Mouse (Mus musculus) heart, adult 8-10 months (tissue): Measurements from ENCODE around the gene Klc2. TPM values are rescaled to one million over a fixed set of nuclear protein-coding genes. Genes with fewer than 3 reads are reported as not detected.
"Not testable (repeated sequence)": the region's sequence is repeated elsewhere in the genome, so short reads cannot be mapped to it uniquely, and the experiment has no call there.

Experiments used
- DNase-seq: peaks from one replicate; pipeline ENCODE4 v3.0.0; 2022; ENCODE audit warnings: low spot score
- total RNA-seq, 4 experiments: library from RNA; stranded (reverse); gene quantifications; 2 replicates each; pipeline ENCODE4 v1.2.4; 2022

The Klc2 gene
- total RNA-seq, 4 experiments from 2014 or later = 52.1 to 60.3 (median 58.6) TPM

DNA sequence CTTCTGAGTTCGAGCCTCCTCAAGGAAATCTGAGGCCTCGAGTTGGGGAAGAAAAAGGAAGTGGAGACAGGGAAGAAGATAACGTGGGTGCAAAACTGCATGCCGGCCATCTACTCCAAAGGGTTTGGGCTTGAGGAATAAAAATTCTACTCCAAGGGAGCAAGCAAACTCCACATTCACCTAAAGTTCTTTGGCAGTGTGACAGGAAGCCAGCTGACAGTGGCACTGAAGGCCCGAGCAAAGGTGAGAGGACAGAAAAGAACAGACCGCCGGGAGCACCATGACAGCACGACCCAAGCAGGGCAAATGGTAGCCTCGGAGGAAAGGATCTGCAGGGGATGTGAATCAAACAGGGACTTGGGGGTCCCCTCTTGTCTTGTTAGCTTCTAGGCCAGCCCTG lies 12.3 kb downstream of the Klc2 start:
- DNase-seq = no peak

DNA sequence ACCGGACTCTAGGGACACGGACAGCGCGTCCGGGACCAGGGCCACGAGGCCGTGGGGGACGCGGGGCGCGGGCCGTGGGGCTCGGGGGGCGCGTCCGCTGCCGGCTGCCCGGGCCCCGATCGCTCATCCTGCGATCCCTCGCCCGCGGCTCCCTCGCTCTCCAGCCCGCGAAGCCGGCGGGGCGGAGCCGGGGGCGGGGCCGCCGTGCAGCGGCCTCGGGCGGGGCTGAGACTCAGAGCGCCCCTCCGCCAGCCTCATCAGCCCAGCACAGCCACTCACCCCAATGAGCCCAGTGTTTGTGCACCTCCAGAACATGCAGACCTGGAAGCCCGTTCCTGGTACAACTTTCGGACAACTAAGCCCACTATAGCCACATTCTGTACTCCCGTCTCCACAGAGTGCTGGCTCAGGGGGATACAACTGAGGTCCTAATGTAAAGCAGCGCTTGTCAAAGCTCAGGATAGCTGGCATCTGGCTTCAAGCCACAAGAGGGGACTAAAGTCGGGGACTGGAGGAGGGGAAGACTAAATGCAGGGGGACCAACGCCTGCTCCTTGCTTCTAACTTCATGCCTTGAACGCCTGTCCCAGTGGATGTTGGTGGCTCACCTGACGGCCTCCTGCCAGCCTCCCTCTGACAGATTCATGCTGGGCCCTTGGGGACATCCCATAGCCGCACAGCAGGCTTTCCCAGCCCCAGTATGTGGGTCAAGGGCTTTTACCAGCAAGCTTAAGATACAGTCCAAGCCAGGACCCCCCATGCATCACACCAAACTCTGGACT lies 19.8 kb downstream of the Klc2 start, which contains the start of gene Cnih2:
Gene Cnih2 (minus strand): TSS at position 159 of the 781 bp plus-strand sequence.
- DNase-seq = no peak

DNA sequence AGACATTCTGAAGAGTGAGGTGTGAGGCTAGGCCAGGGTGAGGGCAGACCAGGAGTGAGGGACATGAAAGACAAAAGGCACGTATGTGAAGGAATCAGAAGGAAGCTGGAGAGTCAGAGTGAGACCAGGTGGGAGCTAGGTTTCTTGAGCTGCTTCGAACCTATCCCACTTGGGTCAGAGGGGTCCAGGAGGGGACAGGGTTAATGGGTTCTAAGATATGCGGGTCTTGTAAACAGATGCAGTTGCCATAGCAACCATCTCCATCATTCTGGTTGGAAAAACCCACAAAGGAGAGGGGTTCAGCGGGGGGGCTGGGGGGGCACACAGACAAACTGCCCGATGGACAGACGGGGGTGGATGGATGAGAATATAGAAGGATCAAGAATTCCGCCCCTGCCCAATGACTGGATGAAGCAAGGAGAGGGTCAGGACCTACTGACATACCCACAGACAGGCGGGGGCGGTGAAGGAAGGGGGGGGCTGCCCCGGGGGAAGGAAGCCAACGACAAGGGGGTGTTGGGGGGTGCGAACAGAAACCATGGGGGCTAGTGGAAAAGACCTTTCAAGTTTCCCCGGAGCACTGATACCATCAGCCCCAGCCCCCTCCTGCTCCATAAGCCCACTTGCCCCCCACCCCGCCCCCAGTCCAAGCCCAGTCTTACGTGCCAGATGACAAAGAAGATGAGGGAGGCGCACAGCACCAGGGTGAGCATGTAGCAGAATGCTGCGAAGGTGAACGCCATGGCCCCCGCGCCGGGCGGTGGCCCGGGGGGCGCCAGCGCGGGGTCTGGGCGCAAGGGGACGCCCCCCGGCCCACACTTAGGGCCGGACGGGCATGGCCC lies 20.6 kb downstream of the Klc2 start:
- DNase-seq = no peak

DNA sequence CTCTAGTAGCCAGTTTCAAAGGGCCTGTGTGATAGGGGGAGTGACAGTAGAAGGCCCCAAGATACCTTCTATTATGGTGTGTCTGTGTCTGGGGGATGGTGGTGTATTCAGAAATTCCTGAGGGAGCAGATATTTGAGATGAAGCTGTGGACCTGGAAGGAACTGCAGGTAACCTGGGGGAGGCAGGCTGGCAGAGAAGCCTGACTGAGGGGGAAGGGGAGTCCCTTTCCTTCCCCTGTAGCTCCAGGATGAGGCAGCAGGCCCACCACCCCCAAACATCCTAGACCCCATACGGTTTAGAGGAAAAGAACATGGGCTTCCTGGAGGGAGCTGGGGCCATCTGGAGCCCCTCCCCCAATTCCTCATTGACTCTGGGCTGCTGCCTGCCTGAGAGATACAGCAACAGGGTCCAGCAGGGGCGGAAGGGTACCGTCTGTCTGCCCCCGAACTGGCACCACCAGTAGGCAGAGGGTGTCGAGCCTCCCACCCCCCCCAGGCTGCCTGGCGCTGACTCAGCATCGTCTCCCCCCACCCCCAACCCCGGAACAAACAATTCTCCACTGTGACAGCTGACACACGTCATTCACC lies 22.4 kb downstream of the Klc2 start:
- no peak for DNase-seq

DNA sequence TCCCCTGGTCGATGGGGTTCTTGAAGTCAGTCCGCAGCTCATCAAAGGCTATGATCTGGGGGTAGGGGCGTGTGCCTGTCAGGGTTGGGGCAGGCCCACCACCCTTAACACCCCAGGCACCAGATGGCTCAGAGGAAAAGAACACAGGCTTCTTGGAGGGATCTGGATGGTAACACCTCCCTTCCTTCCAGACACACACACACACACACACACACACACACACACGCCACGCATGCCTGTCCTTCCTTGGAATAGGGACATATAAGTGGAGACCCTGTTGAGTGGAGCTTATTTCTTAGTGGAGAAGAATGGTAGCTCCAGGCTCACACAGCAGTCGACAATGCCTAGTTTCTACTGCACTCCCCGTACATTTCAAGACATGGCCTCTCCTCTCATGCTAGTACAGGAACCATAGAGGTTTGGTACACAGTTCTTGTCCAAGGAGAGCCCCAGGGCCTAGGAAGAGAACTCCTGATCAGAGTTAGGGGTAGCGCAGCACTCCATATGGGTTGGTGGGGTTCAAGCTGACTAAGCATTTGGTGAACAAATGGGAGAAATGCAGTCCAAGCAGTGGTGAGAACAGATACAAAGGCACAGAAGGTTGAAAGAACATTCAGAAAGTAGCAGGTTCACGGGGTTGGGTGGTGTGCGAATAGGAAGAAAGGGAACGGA lies 23.5 kb downstream of the Klc2 start:
- no peak for DNase-seq

DNA sequence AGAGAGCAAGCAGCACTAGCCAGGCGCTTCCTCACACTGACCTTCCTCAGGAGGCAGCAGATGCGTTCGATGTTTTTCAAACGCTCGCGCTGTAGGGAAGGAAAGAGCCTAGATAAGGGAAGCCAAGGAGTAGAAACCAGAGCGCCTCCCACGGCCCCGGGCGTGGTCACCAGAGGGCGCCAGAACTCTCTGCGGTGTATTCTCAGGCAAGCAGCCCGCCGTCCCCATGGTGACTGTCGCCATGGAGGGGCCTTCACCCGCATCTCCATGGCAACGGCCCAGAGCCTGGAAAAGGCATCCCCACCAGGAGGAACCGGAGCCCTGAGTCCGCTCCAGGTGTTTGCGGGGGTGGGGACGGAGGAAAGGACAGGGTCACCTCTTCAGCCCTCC lies 24.1 kb downstream of the Klc2 start:
- DNase-seq = peak; percentile 80

DNA sequence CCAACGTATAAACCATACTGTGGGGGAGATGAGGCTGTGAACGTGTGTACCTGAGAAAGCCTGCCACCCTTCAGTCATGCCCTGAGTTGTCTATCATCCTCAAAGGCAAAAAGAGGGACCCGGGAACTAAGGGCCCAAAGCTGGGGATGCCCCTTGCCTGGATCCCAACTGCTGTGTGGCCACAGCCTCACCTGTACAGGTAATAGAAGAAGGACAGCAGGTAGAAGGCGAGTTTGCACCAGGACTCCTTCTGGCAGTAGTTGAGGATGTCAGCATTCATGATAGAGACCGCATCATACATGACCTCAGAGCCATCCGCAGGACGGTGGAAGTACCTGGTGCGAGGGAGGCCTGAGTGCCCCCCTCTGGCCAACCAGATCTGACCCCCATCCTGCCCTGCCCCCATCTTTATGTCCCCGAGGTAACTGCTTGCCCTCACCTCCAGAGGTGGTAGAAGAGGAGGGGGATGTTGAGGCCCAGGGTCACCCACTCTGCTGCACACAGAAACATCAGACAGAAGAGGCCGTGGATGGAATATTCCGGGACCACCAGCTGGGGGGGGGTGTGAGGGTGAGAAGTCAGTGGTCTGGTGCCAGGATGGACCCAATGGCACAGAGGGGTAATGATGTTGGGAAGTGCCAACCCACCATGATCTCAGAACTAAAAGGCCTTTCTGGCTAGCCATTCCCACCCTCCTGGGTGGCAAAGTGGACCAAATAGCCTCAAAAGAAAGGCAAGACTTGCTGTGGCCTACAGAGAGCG lies 24.7 kb downstream of the Klc2 start:
- DNase-seq = no peak

DNA sequence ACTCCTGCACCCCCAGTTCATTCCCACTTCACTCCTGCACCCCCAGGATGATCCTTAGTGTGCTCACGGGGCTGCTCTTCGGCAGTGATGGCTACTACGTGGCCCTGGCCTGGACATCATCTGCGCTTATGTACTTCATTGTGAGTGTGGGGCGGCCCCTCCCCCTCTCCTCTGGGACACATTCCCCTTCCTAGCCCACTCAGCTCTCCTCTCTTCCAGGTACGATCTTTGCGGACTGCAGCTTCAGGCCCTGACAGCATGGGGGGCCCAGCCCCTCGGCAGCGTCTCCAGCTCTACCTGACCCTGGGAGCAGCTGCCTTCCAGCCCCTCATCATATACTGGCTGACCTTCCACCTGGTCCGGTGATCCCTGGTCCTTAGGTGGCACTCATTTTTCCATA lies 26.3 kb downstream of the Klc2 start:
- no peak for DNase-seq

DNA sequence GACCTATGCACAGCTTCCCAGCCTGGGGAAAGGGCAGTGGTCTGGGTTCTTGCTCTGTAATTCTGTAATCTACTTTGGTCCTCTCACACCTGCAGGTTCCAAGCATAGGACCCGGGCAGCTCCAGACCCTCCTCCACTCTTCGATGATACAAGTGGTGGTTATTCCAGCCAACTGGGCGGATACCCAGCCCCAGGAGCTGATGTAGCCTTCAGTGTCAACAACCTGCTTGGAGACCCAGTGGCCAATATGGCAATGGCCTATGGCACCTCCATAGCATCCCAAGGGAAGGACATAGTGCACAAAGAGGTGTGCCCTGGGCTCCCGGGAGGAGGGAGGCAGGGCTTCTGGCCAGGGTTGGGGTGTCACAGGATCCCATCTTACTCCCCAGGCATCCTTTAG lies 29.0 kb downstream of the Klc2 start:
- no peak for DNase-seq

DNA sequence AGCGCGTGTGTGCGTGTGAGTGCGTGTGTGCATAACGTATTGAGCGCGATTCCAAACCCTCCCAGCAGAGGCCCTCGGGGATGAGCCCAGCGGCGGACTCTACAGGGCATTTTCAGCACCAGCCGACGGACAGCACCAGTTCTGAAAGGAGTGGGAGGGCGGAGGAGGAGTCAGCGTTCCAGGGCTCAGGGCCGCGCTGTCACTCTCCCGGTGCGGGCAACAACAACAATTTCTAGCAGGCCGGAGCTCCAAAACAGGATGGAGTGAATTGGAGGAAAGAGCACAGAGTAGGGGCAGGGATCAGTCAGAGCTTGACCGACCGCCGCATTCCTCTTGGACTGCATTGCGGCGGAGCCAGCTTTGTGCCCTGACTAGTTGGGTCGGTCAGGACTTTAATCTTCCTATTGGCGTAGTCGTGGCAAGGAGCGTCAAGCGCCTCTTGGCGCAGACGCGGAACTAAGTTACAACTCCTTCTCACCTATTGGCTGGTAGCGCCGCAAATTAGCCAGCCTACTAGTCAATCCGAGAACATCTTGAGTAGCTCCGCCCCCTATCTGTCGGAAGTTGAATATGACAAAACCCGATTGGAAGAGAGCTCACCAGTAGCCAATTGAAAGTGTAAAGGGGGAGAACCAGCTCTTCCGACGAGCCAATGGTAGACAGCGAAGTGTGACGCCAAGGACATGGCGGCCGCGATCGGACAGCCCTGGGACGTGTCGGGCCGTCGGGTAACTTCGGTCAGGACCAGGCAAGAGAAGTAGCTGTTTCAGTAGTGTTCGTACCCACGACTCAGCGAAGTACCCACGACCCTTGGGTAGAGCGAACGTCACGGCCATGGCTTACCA lies 30.3 kb downstream of the Klc2 start, which contains the start of gene Yif1a:
Gene Yif1a (plus strand): TSS at position 655 of the 845 bp plus-strand sequence.
- peak; percentile 98 for DNase-seq

DNA sequence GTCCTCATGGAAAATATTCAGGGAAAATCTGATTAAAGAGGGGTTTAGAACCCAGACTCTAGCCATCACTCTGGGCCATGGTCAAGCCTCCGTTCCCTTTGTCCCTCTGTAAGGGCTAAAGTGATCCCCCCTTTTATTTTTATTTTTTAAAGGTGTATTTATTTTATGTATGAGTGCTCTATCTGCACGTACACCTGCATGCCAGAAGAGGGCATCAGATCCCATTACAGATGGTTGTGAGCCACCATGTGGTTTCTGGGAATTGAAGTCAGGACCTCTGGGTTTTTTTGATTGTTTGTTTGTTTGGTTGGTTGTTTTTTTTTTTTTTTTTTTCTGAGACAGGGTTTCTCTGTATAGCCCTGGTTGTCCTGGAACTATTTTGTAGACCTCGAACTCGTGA lies 31.8 kb downstream of the Klc2 start:
- DNase-seq = not testable (repeated sequence)

DNA sequence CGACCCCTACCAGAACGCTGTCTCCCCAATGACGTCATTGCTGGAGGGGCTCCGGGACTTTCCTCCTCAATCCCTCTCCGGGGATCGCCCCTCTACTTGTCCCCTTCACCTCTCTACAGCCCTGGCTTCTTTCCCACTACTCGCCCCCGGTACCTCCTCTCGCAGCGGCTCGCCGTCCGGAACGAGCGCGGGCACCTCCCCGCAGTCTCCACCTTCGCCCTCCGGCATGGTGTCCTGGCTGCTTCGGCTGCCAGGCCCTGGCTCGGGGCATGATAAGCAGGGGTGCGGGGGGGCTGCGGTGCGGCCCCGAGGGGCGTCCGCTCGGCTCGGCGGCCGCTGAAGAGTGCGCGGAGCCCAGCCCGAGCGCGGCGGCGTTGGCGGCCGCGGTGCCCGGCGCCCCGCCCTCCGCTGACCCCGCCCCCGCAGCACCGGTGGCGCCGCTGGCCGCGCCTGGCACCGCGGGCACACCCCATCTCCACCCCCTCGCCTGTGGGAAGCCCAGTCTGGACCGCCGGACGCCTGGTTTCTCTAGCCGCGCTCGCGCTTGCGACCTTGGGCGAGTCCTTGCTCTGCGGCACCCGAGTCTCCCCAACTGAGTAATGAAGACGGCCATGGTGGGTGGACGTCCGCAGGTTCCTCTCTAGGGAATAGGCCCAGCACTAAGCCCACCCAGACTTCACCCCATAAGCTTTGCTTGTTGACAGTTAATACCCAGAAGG lies 33.1 kb downstream of the Klc2 start, which contains the start of gene Tmem151a:
Gene Tmem151a (minus strand): TSS at position 387 of the 719 bp plus-strand sequence.
- no peak for DNase-seq

DNA sequence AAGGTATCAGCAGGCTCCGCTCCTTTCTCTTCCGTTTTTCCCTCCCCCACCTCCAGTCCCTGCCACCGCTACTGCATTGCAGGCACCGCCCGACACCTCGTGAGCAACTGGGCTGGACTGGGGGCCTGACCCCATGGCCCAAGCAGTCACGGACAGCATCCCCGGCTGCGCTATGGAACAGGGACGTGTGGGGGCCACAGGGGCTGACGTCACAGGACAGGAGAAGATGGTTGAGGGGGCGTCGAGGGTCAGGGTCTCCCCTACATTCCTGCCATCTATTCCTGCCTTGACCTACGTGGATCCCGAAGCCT lies 33.6 kb downstream of the Klc2 start:
- no peak for DNase-seq

DNA sequence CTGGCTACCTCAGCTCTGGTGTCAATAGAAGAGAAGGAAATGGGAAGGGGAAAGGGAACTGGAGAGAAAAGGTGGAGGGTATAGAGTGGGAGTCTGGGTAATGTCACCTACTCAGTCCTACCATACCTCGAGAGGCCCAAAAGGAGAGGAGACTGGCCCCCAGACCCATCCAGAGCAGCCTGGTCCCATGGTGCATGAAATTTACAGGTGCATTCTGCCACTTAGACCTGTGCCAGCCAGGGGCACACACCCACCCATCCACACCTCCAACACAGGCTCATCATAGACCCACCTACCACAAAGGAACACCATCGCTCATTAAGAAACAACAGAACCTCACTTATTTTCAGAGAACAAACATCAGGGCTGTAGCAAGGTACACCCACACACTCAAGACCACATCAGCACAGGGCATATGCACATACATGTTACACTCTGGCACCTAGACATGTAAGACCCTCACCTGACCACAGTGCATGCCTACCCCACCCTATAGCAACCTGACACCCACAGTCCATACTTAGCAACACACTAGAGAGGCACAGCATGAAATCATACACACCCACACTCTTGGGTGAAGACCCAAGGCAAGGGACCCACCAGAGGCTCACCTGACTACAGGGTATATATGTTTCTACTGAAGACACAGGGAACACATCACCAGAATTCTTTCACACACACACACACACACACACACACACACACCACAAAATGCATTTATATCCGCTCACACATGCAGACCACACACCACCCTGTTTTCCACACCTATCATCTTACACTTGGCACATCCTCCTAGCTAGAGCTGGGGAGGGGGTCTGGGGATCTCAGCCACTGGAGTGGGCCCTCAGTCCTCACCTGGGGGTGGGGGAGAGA lies 34.2 kb downstream of the Klc2 start:
- no peak for DNase-seq

DNA sequence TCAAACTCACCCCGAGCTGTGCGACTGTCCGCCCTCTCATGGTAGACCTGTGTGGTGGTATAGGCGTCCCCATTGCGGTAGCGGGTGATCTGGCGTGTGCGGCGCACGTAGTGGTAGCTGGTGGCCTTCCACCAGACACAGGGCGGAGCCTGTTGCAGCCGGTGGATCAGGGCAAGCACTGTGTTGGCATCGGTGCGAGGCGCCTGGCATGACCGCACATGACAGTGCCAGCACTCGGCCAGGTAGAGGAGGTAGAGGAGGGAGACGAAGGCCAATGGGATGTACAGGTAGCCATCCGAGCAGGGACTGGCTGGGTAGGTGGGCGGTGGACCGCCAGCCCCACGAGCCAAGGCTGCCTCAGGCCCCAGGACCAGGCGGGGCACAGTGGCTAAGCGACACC lies 35.8 kb downstream of the Klc2 start:
- DNase-seq = no peak

DNA sequence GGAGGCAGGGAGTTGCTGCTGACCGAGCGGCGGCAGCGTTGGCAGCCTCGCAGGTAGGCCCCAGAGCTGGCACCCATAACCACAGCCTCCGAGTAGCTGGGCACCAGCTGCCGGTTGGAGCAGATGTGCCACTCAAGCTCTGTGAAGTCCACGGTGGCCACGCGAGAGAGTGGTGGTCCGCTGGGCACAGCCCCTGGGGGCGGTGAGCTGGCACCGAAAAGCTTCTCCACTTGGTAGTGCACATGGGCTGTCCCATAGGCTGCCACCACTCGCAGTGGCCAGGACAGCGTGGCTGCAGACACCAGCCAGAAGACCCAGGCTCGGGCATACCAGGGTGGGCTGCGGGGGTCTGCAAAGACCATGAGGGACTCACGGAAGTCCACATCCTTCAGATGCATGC lies 36.4 kb downstream of the Klc2 start:
- no peak for DNase-seq

DNA sequence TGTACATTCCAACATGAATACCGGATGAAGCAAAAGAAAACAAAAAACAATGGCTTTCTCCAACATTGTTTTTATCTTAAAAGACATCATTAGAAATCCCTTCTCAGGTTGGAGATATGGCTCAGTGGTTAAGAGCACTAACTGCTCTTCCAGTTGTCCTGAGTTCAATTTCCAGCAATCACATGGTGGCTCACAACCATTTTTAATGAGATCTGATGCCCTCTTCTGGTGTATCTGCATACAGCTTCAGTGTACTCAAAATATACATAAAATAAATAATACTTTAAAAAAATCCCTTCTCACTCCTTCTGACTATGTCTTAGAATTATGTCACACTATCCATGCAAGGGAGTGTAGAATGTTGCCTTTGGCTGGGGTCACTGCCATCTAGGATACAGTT lies 39.1 kb downstream of the Klc2 start:
- DNase-seq = no peak

DNA sequence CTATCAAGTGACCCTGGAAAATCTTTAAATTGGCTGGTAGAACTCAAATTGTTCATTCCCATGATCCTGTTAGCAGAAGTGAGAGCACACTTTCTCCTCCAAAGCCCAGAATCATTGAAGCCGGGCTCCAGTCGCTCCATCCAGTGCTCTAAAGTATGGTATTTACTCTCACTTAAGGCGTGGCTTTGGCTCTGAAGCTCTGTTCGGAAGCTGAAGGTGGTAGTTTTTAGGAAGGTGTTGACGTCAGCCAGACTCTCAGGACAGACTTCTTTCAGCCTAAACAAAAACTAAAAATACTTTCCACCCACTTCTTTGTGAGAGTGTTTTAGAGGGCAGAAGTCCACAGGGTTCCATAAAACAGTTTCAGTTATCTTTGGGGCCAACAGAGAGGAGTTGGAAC lies 44.8 kb downstream of the Klc2 start:
- no peak for DNase-seq

DNA sequence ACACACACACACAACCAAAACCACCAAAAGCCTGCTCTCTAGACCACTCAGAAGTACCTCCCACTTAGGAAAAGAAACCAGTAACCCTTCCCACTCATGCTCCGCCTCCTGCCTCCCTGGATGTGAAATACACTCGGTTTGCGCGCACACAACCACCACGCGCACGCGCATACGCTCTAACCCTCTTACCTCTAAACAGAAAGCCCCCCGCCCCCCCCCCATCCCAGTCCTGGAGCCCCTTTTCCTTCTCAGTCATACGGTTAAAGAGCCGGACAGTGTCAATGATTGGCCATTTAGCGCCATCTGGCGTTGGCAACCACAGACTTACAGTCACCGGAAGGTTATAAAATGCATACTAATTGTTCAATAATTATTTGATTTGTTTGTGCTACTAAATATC lies 45.3 kb downstream of the Klc2 start:
- DNase-seq = no peak
